Mouse (Mus musculus) ovary, adult 18-20 months (tissue): ENCODE measurements around the gene Nipa1.
A peak's percentile ranks its signal among the peaks of the same experiment; 100 is the strongest.
"Not testable (repeated sequence)": the region's sequence is repeated elsewhere in the genome, so short reads cannot be mapped to it uniquely, and the experiment has no call there.

ENCODE experiments used
- DNase-seq: peaks from one replicate; pipeline ENCODE4 v3.0.0; 2022; ENCODE audit warnings: low spot score, mixed read lengths

Nipa1 gene

DNA sequence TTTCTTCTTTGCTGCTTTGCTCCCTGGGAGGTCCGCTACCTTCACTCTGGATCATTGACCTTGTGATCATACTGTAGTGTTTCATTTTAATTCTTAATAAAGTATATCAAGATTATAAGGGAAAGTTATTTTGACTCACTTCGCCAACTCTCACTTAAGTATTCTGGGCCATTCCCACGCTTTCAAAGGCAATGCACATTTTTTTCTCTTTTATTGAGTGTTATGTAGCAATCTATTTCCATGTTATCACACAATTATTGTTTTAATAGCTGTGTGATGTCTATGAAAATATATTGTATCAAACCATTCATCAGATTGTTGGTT, at the start of gene Nipa1:
Gene Nipa1, minus strand, starts transcription at position 25 of the 324 bp plus-strand sequence.
- no peak for DNase-seq

- DNase-seq, result no peak
These were observed 46.9 kb upstream of the Nipa1 start for GRCm38 (mm10) chr7:56066634-56067033.

DNA sequence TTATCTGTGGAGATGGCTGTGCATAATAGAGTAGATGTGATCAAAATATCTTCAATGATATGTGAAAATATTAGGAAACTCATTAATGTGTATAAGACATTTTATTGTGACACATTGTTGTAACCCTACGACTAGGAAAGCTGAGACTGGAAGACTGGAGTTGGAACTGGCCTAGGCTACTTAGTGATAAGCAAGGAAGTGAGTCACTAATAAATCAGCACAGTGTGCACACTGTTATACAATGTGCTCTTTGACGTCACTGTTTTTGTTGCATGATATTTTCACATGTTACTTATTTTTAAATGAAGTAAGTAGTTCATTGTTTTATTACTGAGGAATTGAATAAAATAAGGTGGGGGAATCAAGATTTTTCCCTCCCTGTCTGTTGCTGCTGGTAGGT, 46.4 kb upstream of the Nipa1 start:
- no peak for DNase-seq

- peak; percentile 74 for DNase-seq
These were observed 45.1 kb upstream of the Nipa1 start for GRCm38 (mm10) chr7:56064876-56065275.

GRCm38 (mm10) chr7:56055338-56055737, 35.6 kb upstream of the Nipa1 start:
- DNase-seq, result no peak

DNA sequence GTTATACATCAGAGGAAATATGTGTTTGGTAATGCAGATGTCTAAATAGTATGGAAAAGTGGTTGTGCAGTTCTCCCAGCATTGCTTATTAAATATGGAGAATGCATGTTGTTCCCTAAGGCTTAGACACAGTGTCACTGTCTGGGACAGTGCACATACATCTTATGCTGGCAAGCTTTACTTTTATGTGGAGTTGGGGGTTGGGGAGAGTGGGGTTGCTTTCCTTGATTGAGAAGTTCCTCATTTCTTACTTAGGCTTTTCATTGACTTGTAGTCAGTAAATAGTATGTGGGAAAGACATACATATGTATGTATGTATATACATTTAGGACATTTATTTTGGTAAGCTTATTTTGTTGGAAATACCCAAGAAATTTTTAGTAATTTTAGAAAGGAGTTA, 33.2 kb upstream of the Nipa1 start:
- no peak for DNase-seq

- DNase-seq, result no peak
These were observed 30.7 kb upstream of the Nipa1 start for GRCm38 (mm10) chr7:56050487-56050911.

DNA sequence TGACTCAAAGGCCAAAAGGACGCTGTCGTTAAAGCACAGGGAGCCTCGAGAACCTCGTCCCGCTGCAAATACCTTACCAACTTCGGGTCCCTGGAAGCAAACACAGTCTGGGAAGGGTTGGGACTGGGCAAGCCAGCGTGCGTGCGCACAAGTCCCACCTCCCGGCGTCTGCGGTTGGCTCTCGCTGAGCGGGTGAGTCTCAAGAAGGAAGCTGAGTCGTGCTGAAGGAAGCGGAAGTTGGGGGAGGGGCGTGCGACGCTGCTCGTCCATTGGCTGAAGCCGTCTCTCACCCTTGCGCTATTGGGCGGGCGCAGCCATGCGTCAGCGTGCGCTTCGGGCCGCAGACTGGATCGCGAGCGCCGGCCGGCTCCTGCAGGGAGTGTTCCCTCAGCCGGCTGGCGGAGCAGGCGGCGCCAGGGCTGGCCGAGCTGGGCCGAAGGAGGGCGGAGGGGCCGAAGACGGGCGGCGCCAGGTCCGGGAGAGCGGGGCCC, 30.1 kb upstream of the Nipa1 start, which contains the start of gene Herc2:
Gene Herc2, plus strand, starts transcription at position 366 of the 491 bp plus-strand sequence.
- peak; percentile 99 for DNase-seq

- peak; percentile 44 for DNase-seq
These were observed 27.4 kb upstream of the Nipa1 start for GRCm38 (mm10) chr7:56047178-56047577.

DNA sequence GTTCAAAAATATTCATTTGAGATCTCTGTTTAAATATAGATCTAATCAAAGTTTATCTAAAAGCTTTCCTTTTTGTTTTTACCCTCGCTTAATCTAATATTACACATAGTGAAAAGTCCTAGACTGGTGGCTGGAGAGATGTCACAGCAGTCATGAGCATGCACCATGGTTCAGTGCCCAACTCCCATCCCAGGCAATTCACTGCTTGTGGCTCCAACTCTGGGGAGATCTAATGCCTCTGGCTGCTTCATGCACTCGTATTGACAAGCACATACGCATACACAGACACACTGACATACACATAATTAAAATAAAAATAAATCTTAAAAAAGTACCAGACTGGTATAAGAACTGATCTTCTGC, 24.5 kb upstream of the Nipa1 start:
- DNase-seq, result no peak

- DNase-seq, result no peak
These were observed 24.0 kb upstream of the Nipa1 start for GRCm38 (mm10) chr7:56043577-56044266.

DNA sequence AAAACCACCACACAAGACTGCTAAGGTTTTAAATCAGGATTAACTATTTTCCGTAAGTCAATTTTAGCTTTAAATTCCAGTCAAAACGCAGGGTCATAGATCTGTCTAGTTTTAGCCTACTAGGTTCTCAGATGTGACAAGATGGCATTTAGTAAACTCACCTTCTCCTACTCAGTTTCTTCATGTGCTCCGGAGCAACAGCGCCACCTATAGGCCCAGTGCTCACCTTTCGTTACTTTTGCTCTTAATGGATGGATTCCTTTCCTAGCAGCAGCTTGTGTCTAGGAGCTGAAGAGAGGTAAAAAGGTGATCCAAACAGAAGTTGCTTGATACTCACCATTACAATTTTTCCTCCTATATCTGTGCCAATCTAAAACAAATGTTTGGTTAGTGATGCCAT, 22.6 kb upstream of the Nipa1 start:
- DNase-seq, result no peak

DNA sequence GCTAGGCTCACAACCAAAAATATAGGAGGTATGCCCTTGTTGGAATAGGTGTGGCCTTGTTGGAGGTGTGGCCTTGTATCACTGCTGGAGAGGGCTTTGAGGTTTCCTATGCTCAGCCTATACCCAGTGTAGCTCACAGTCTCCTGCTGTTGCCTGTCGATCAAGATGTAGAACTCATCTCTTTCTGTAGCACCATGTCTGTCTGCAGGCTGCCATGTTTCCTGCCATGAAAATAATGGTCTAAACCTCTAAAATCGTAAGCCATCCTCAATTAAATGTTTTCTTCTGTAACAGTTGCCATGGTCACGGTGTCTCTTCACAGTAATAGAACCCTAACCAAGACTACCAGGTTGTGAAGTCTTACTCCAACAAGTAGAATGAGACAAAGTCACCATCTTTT, 3.8 kb upstream of the Nipa1 start:
- no peak for DNase-seq

GRCm38 (mm10) chr7:56018972-56019929, 503 bp downstream of the Nipa1 start:
- DNase-seq, result peak; percentile 57

- DNase-seq, result no peak
These were observed 1.2 kb downstream of the Nipa1 start for GRCm38 (mm10) chr7:56018446-56018971.

DNA sequence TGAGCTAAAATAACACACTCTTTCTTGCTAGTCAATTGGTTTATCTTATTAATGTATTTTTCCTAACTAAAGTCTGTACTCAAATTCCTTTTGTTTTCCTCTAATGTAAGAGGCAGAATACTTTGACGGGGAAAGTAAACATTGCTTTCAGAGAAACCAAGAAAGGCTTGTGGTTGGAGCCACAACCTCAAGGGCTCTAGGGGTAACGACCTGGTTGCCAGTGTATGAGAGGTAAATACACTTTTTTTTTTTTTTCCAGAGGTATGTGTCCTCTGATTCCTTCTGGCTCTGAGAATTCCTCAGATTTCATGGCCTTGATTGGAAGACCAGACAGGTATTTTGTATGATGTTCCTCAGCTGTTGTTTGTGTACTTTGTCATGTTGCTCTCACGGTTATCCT, 2.0 kb downstream of the Nipa1 start:
- DNase-seq, result no peak

- no peak for DNase-seq
These were observed 3.9 kb downstream of the Nipa1 start for GRCm38 (mm10) chr7:56015837-56016236.

DNA sequence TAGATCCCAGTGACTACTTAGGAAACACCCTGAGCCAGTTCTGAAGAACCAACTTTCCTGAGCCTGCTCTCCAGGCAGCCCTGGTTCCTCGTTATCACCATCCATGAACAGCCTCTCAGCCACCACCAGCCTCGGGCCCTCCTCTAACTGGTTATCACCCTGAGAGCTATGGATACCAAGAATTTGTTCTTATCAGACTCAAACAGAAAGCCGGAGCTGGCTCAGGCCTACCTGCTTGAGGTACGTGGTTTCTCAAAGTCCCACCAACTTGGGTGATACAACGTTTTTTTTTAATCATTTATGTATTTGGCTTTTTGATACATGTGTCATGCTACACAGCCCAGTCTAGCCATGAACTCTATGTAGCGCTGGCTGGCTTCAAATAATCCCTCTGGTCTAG, 4.6 kb downstream of the Nipa1 start:
- DNase-seq, result no peak

GRCm38 (mm10) chr7:56014002-56014702, 5.6 kb downstream of the Nipa1 start:
- not testable (repeated sequence) for DNase-seq

DNA sequence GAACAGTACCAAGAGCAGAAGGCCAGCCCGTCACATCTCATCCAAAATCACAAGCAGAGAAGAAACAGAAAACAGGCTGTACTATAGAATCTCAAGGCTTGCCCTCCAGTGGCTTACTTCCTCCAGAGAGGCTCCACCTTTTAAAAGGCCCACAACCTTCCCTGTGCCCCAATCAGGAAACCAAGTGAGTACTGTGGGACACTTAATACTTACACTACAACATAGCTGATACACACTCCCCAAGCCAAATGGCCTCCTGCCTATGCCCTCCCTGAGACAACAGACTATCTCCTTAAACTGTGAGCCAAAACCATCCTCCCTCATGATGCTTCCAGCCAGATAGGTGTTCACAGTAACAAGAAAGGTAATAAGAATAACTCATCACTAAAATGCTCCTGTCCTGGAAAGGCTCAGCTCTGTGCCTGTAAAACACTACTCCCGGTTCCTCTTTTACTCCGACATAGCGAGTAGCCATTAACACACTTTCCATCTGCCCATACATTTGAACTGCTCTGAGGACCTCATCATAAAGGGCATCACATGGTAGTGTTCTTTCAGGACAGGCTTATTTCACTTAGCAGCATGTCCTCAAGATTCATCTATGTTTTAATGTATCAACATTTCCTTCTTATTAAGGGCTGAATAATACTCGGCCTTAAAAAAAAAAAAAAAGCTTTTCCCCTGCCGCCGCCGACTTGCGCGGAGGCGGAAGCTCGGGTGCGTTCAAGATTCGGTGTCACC, 6.3 kb downstream of the Nipa1 start:
- no peak for DNase-seq

DNA sequence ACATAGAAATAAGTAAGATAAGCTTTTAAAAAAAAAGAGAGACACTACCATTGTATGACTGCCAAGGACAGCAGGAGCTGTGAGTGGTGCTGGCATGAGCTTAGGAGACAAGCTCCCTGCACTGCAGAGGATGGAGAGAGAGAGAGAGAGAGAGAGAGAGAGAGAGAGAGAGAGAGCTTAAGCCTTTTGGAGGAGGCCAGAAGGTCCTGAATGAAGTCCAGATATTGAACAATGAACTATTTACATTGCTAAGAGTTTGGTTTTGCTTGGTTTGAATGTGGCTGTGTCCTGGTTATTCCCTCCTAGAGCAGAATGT, 8.8 kb downstream of the Nipa1 start:
- no peak for DNase-seq
